Mouse (Mus musculus): ENCODE results near the gene Tssc4. TPM values are rescaled to one million over a fixed set of nuclear protein-coding genes. Genes with fewer than 3 reads are reported as not detected.

The Tssc4 gene
- polyA plus RNA-seq, 1 experiment from 2014 or later, result 103 TPM

GRCm38 (mm10) chr7:143108200-143108599 lies 39.2 kb downstream of the Tssc4 start:
- H3K36me3 ChIP-seq (replicated peaks), result no peaks in the 10 kb centered on the region
- H3K9me3 ChIP-seq, result no peaks in the 10 kb centered on the region
- no peak overlapping the region for H3K9ac ChIP-seq
- H3K4me3 ChIP-seq, result no peak overlapping the region
- H3K27ac ChIP-seq, result no peak overlapping the region
- WGBS, result 39% methylated on average over 5 of the region's 5 CpGs
- H3K27me3 ChIP-seq (replicated peaks), result peaks cover 40% of the 10 kb centered on the region
- peaks cover 11% of the 10 kb centered on the region; the same call in 1 of the 2 replicates for H3K4me1 ChIP-seq
- no peak overlapping the region for H3K4me2 ChIP-seq
- ATAC-seq (replicated peaks), result no peak

GRCm38 (mm10) chr7:143108996-143109660 lies 40.1 kb downstream of the Tssc4 start:
- H3K27ac ChIP-seq, result no peak overlapping the region
- H3K4me3 ChIP-seq, result no peak overlapping the region
- H3K9ac ChIP-seq, result no peak overlapping the region
- peaks cover 40% of the 10 kb centered on the region for H3K27me3 ChIP-seq (replicated peaks)
- H3K9me3 ChIP-seq, result no peaks in the 10 kb centered on the region
- ATAC-seq (replicated peaks), result no peak
- peaks cover 11% of the 10 kb centered on the region; the same call in 1 of the 2 replicates for H3K4me1 ChIP-seq
- no peaks in the 10 kb centered on the region for H3K36me3 ChIP-seq (replicated peaks)
- WGBS, result 33% methylated on average over 3 of the region's 3 CpGs
- H3K4me2 ChIP-seq, result no peak overlapping the region

GRCm38 (mm10) chr7:143109696-143110095 lies 40.6 kb downstream of the Tssc4 start:
- Histone ChIP-seq H3K4me1 (peaks cover 11% of the 10 kb centered on the region; the same call in 1 of the 2 replicates), H3K9ac (no peak overlapping the region), H3K4me3 (no peak overlapping the region), H3K9me3 (no peaks in the 10 kb centered on the region), H3K36me3 (replicated peaks) (no peaks in the 10 kb centered on the region), H3K27me3 (replicated peaks) (peaks cover 40% of the 10 kb centered on the region), H3K27ac (no peak overlapping the region), H3K4me2 (no peak overlapping the region)
- ATAC-seq (replicated peaks), result no peak
- WGBS, result 63% methylated on average over 3 of the region's 3 CpGs

GRCm38 (mm10) chr7:143110803-143111202 lies 41.8 kb downstream of the Tssc4 start:
- Histone ChIP-seq H3K9me3 (no peaks in the 10 kb centered on the region; the same call in 1 of the 2 replicates), H3K4me2 (no peak overlapping the region), H3K4me3 (no peak overlapping the region), H3K9ac (no peak overlapping the region), H3K27me3 (replicated peaks) (peaks cover 33% of the 10 kb centered on the region), H3K36me3 (replicated peaks) (no peaks in the 10 kb centered on the region), H3K27ac (no peak overlapping the region), H3K4me1 (peaks cover 11% of the 10 kb centered on the region; the same call in 1 of the 2 replicates)
- ATAC-seq (replicated peaks), result no peak
- 67% methylated on average over 1 of the region's 1 CpGs for WGBS

GRCm38 (mm10) chr7:143111719-143112118 lies 42.7 kb downstream of the Tssc4 start:
- 68% methylated on average over 4 of the region's 4 CpGs for WGBS
- peaks cover 24% of the 10 kb centered on the region for H3K27me3 ChIP-seq (replicated peaks)
- no peak overlapping the region for H3K27ac ChIP-seq
- H3K36me3 ChIP-seq (replicated peaks), result no peaks in the 10 kb centered on the region
- H3K9ac ChIP-seq, result no peak overlapping the region
- no peaks in the 10 kb centered on the region; the same call in 1 of the 2 replicates for H3K9me3 ChIP-seq
- no peak overlapping the region for H3K4me3 ChIP-seq
- no peak for ATAC-seq (replicated peaks)
- H3K4me2 ChIP-seq, result no peak overlapping the region
- peaks cover 11% of the 10 kb centered on the region; the same call in 1 of the 2 replicates for H3K4me1 ChIP-seq

GRCm38 (mm10) chr7:143112395-143112794 lies 43.3 kb downstream of the Tssc4 start:
- no peak overlapping the region for H3K4me2 ChIP-seq
- H3K4me3 ChIP-seq, result no peak overlapping the region
- no peaks in the 10 kb centered on the region for H3K36me3 ChIP-seq (replicated peaks)
- H3K9me3 ChIP-seq, result no peaks in the 10 kb centered on the region; the same call in 1 of the 2 replicates
- no peak overlapping the region for H3K27ac ChIP-seq
- H3K9ac ChIP-seq, result no peak overlapping the region
- H3K27me3 ChIP-seq (replicated peaks), result peaks cover 17% of the 10 kb centered on the region
- WGBS, result 36% methylated on average over 1 of the region's 1 CpGs
- H3K4me1 ChIP-seq, result peaks cover 4% of the 10 kb centered on the region; the same call in 1 of the 2 replicates
- ATAC-seq (replicated peaks), result no peak

- Histone ChIP-seq H3K4me1 (no peaks in the 10 kb centered on the region), H3K4me2 (no peak overlapping the region), H3K36me3 (replicated peaks) (no peaks in the 10 kb centered on the region), H3K27ac (no peak overlapping the region), H3K4me3 (no peak overlapping the region), H3K27me3 (replicated peaks) (no peaks in the 10 kb centered on the region; the same call in 1 of the 2 replicates), H3K9me3 (no peaks in the 10 kb centered on the region; the same call in 1 of the 2 replicates), H3K9ac (no peak overlapping the region)
- no peak for ATAC-seq (replicated peaks)
These were observed 45.7 kb downstream of the Tssc4 start for GRCm38 (mm10) chr7:143114773-143115172.

GRCm38 (mm10) chr7:143116521-143116920 lies 47.5 kb downstream of the Tssc4 start:
- Histone ChIP-seq H3K9ac (no peak overlapping the region), H3K27ac (no peak overlapping the region), H3K4me2 (no peak overlapping the region), H3K4me1 (no peaks in the 10 kb centered on the region), H3K9me3 (no peaks in the 10 kb centered on the region; the same call in 1 of the 2 replicates), H3K36me3 (replicated peaks) (no peaks in the 10 kb centered on the region), H3K27me3 (replicated peaks) (no peaks in the 10 kb centered on the region), H3K4me3 (no peak overlapping the region)
- 79% methylated on average over 5 of the region's 5 CpGs for WGBS
- no peak for ATAC-seq (replicated peaks)

GRCm38 (mm10) chr7:143119407-143119806 lies 50.4 kb downstream of the Tssc4 start:
- WGBS, result 28% methylated on average over 1 of the region's 1 CpGs
- Histone ChIP-seq H3K9me3 (no peaks in the 10 kb centered on the region; the same call in 1 of the 2 replicates), H3K4me3 (no peak overlapping the region), H3K27me3 (replicated peaks) (no peaks in the 10 kb centered on the region), H3K27ac (no peak overlapping the region), H3K36me3 (replicated peaks) (no peaks in the 10 kb centered on the region), H3K9ac (no peak overlapping the region), H3K4me2 (no peak overlapping the region), H3K4me1 (no peaks in the 10 kb centered on the region; the same call in 1 of the 2 replicates)
- ATAC-seq (replicated peaks), result no peak

GRCm38 (mm10) chr7:143119826-143120225 lies 50.8 kb downstream of the Tssc4 start:
- Histone ChIP-seq H3K9me3 (no peaks in the 10 kb centered on the region; the same call in 1 of the 2 replicates), H3K9ac (no peak overlapping the region), H3K36me3 (replicated peaks) (no peaks in the 10 kb centered on the region), H3K27me3 (replicated peaks) (no peaks in the 10 kb centered on the region), H3K27ac (no peak overlapping the region), H3K4me3 (no peak overlapping the region), H3K4me1 (no peaks in the 10 kb centered on the region; the same call in 1 of the 2 replicates), H3K4me2 (no peak overlapping the region)
- ATAC-seq (replicated peaks), result no peak
- 81% methylated on average over 3 of the region's 3 CpGs for WGBS

Other genes starting within 250 kb of the Tssc4 start
- gene Th, start 138.1 kb upstream of the Tssc4 start, polyA plus RNA-seq (2015; fragmentation: Nextera tagmentation; extraction: Ambion mirVana), result 34.3 and 35.5 TPM in 2 replicates
- 0.20 and 0.58 TPM in 2 replicates for gene Ascl2, start 100.0 kb upstream of the Tssc4 start, polyA plus RNA-seq (2015; fragmentation: Nextera tagmentation; extraction: Ambion mirVana)
- gene Tspan32, start 64.2 kb upstream of the Tssc4 start, polyA plus RNA-seq (2015; fragmentation: Nextera tagmentation; extraction: Ambion mirVana), result 0.66 and 0.97 TPM in 2 replicates
- 374 and 398 TPM in 2 replicates for gene Cd81, start 16.5 kb upstream of the Tssc4 start, polyA plus RNA-seq (2015; fragmentation: Nextera tagmentation; extraction: Ambion mirVana)
- gene Trpm5, start 25.4 kb downstream of the Tssc4 start, polyA plus RNA-seq (2015; fragmentation: Nextera tagmentation; extraction: Ambion mirVana), result 1.3 and 1.6 TPM in 2 replicates
- gene Kcnq1, start 37.1 kb downstream of the Tssc4 start, polyA plus RNA-seq (2015; fragmentation: Nextera tagmentation; extraction: Ambion mirVana), result 1.3 and 1.8 TPM in 2 replicates